Mouse (Mus musculus): ENCODE measurements around the gene Prkcg.

The Prkcg gene

DNA sequence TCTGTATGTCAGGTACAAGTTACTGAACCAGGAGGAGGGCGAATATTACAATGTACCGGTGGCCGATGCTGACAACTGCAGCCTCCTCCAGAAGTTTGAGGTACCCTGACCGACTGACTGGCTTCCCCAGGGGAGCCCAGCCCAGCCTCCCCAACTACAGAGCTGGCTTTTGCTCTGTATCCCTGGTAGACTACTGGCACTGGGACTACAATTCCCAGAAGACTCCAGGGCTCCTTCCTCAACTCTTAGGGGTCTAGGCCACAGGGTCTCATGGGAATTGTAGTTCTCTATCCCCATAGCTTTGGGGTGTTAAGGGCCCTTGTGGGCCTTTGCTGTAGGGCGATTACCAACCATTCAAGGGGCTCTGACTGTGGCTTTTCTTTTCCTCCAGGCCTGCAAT is 25.1 kb downstream of the Prkcg start:
- intact Hi-C loops (cut with DNase I) = no loop called here

DNA sequence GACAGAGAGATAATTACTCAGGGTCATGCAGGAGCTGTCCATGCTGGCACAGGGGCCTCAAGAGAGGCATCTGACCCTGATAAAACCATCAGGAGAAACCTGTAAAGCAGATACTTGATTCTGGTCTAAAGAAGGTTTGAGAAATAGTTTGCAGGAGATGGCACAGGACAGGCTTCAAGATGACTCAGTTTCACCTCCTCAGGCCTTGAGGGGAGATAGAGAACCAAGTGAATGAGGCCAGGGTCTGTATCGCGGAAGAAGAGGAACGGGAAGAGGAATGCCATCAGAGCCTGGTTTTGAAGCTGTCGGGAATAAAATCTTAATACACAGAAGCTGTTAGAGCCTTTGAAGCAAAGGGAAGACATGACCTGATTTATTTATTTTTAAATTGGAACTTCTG is 28.7 kb downstream of the Prkcg start:
- intact Hi-C loops (cut with DNase I) = no loop called here

DNA sequence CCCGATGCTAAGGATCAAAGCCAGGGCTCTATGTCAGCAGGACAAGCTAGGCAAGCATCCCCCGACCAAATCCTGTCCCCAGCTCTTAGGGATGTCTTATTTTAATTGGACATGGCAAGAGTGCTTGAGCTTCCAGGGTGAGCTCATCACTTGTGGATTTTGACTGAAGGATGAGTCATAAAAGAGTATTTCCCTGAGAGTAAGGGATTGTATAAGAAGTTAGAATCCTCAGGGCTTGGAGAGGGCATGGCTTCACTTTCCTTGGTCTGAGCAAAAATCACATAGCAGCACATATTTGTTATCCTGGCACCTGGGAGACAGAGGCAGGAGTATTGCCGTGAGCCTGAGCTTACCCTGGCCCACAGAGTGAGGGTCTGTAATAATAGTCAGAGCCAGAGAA is 31.9 kb downstream of the Prkcg start:
- intact Hi-C loops (cut with DNase I) = no loop called here

DNA sequence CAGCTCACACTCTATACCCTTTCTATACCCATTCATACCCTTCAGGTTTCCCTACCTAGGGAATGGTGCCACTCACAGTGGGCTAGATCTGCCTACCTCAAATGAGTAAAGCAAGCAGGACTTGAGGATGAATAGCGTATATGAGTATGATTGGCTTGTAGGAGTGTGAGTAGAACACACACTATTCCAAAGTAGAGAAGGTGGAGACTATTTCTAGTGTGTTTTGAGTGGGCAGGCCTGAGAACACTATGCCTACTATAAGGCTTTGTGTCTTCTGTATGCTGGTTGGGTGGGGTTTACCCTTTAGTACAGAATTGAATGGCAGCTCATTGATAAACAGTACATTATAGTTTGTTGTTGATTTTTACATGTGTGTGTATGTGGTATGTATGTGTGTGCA is 34.8 kb downstream of the Prkcg start:
- intact Hi-C loops (cut with DNase I) = no loop called here

DNA sequence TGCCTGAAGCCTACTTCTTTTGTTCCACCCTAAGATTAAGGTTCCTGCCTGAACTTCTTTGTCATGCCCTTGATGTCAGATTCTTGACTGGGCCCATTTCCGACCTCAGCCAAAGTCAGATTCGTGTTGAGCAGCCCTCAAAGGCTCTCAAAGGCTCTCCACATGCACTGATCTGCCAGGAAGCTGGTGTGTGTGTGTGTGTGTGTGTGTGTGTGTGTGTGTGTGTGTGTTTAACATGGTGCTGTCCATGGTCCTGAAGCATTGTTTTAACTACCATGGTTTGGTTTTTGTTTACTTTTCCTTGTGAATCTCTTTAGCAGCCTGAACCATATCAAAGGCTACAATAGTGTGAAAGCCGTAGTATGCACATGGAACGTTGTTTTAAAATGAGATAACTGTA is 39.0 kb downstream of the Prkcg start:
- intact Hi-C loops (cut with DNase I) = no loop called here

DNA sequence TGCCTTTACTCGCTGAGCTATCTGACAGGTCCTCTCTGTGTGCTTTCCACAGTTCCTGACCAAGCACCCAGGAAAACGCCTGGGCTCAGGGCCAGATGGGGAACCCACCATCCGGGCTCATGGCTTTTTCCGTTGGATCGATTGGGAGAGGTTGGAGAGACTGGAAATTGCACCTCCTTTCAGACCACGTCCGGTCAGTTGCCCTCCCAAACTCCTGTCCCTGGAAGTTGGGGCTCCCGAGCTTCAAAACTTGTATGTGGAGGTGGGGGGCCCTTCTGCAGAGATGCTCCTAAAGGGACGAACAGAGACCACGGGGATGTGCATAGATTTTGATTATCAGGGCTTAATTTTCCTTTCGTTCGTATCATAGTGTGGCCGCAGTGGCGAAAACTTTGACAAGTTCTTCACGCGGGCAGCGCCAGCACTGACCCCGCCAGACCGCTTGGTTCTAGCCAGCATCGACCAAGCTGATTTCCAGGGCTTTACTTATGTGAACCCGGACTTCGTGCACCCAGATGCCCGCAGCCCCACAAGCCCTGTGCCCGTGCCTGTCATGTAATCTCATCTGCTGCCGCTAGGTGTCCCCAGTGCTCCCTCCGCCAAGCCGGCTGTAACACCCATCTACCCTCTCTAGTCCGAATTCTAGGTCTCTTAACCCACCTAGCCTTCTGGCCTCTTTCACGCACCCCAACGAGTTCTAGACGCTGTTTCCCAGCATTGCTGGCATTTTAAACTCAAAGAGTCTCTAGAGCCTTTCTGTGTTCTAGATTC is 41.0 kb downstream of the Prkcg start:
- intact Hi-C loops (cut with DNase I) = loop anchor here (2.0 to 5.0 kb wide), 2 partner anchors 42 to 119 kb away; no protein-coding TSS in a partner anchor

DNA sequence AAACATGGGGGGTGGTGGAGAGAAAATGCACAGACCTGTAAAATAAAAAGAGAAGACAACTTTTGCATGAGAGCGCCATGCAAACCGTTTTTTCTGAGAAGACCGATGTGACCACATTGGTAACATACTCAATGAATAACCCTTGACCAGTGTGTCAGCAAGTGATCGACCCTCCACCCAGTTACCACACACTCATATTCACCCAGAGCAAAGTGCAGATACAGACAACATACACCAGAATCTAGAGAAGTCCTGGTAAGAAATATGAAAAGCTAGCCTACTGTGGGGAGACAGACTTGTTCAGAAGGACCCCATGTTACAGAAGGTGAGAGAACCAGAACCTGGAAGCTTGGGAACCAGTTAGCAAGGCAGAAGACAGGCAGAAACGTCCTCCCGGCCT is 42.2 kb downstream of the Prkcg start:
- intact Hi-C loops (cut with DNase I) = loop anchor here (2.0 to 5.0 kb wide), 2 partner anchors 41 to 118 kb away; no protein-coding TSS in a partner anchor

DNA sequence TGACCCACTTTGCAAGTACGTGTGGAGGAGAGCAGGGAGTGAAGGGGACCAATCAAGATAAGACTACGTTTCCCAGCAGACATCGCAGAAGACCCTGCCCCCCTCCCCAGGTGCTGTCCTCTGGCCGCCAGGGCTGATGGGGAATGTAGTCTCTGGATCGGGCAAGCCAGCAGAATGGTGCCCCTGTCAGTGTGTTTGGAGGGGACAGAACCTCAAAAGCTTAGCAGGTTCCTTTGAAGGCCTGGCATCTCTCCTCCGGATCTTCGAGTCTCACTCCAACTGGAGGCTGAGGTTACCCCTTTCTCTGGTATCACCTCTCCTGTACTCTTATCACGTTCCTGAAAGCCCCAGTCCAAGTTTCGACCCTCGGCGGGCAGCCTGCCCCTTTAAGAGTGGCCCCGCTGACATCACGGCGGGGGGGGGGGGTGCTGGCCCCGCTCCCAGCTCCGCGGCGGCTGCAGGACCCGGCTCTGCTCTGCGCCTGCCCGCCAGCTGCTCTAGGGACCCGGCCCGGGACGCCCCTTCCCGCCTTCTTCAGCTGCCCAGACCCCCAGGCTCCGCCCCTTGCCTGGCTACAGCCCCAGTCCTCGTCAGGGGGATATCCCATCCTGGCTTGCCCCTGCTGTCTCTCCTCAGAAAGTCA is 42.7 kb downstream of the Prkcg start:
- intact Hi-C loops (cut with DNase I) = loop anchor here (2.0 to 5.0 kb wide), 2 partner anchors 41 to 117 kb away; no protein-coding TSS in a partner anchor

DNA sequence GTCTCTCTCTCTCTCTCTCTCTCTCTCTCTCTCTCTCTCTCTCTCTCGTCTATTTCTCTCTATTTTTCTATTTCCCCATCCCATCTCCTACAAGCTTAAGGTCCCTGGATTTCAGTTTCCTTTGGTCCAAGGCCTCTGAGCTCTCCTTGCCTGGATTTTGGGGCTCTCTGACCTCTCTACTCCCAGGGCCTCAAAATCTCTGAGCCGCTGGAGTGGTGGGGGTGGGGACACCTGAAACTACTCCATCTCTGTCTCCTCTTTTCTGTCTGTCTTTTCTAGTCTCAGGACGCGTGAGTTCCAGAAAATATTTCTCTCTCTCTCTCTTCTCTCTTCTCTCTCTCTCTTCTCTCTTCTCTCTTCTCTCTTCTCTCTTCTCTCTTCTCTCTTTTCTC is 43.2 kb downstream of the Prkcg start:
- intact Hi-C loops (cut with DNase I) = loop anchor here (5.0 kb wide), 1 partner anchor 40 kb away; no protein-coding TSS in a partner anchor

DNA sequence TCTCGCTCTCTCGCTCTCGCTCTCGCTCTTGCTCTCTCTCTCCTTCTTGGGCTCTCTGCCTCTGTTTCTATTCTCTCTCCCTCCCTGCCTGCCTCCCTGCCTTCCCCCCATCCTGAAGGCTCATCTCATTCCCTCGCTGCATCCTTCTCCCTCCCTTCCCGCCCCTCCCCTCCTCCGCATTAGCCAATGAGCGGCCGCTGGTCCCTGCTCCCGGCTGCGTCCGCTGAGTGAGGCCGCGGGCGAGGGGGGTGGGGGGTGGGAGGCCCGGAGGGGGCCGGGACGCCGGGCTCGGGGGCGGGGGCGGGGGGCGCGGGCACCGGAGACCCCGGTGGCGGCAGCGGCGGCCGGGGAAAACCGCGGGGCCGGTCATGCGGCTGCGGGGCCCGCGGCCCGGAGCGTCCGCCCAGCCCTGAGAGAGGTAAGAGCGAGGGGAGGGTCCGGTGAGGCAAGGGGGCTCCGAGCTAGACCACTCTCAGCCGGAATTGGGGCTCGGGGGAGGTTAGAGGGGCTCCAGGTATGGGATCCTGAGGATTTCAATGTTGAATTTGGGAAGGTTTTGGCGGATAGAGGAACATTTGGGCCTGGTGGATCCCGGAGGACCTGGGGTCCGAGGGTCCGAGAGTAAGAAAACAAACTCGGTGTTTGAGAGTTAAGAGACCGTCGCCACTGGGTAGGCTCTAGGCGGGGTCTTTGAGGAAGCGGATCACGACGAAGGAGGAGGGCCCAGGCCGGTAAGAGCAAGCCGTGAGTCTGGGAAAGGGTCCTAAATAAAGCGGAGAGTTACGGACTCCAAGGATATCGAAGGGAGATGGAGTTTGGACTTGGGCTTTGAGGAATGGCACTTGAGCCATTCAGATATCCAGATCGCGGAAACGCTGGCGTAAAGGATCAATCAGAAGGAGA is 43.9 kb downstream of the Prkcg start, which contains the start of gene Cacng7:
Cacng7 (plus strand) TSS at position 337 of the 903 bp plus-strand sequence.
- intact Hi-C loops (cut with DNase I) = loop anchor here (5.0 kb wide), 1 partner anchor 39 kb away; no protein-coding TSS in a partner anchor

DNA sequence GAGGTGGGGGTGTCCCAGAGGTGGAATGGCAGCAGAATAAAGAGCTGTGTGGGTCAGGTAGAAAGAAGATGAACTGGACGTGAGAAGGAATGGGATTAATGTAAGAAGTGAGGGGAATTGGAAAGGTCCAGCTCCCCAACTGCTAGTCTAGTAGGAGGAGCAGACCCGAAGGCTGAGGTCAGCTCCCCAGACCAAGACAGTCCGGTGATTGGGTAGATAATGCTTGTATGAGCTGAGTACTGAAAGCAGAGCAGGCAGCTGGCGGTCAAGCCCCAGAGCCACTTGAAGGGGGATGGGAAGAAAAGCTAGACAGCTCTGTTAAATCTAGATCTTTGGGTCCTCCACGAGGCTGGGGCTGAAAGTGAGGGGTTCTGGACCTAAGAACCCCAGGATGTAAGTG is 44.6 kb downstream of the Prkcg start:
- intact Hi-C loops (cut with DNase I) = loop anchor here (5.0 kb wide), 1 partner anchor 39 kb away; no protein-coding TSS in a partner anchor

DNA sequence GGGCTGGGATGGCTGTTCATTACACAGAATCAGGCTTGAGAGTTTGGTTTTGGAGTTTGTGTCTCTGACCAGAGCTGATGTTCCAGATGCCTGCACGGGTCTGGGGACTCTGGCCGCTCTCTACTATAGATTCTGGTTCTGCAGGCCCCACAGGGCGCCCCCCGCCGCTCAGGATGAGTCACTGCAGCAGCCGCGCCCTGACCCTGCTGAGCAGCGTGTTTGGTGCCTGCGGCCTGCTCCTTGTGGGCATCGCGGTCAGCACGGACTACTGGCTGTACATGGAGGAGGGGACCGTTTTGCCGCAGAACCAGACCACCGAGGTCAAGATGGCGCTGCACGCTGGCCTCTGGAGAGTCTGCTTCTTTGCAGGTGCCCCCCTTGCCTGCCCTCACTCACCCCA is 47.4 kb downstream of the Prkcg start:
- intact Hi-C loops (cut with DNase I) = no loop called here

DNA sequence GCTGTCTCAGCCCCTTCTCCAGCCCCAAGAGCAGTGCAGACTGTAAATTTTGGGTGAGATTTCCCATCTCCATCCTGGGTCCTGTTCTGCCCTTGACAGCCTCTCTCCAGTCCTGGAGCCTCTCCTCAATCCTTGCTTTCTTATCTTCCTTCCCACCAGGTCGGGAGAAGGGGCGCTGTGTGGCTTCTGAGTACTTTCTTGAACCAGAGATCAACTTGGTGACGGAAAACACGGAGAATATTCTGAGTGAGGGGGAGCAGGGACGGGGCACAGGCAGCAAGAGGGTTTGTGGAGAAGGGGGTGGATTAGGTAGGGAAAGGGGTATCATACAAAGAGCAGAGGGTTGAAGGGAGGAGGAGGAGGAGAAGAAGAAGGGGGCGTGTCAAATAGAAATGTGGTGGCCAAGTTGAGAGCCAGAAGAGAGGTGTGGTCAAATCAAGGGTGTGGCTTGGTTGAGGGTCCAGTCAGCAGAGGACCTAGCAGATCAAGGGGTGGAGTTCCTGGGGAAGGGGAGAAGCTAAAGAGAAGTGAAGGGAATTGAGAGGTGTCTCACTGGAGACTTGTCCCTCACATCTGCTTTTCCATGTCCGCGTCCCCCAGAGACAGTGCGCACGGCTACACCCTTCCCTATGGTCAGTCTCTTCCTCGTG is 49.4 kb downstream of the Prkcg start:
- intact Hi-C loops (cut with DNase I) = no loop called here

DNA sequence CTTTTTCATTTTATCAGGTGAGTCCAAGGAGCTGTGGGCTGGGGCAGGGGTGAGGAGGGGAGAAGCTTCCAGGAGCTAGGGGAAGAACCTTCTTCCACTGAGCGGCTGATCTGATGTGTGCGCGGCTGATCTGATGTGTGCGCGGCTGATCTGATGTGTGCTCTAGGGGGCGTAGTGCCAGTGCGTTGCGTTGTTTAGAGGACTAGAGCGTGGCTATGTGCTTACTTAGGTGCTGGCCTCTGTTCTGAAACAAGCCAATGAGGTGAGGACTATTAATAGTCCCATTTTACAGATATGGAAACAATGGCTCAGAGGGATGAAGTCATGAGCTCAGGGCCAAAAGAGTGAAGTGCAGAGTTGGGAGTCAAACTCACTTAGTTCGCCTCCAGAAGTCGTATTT is 50.0 kb downstream of the Prkcg start:
- intact Hi-C loops (cut with DNase I) = no loop called here

DNA sequence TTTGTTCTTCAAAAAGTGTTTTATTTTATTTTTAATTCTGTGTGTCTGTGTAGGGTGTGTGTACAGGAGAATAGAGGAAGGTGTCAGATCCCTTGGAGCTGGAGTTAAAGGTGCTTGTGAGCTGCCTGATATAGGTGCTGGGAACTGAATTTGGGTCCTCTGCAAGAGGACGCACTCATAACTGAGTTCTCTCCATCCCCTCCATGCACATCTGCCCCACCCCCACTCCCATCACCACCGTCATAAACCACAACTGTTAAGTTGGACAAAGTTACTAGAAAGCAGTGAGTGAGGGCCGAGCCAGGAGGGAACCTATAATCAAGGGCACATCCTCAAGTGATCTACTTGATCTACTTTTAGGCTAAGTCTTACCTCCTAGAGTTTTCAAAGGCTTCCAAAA is 54.9 kb downstream of the Prkcg start:
- intact Hi-C loops (cut with DNase I) = no loop called here

DNA sequence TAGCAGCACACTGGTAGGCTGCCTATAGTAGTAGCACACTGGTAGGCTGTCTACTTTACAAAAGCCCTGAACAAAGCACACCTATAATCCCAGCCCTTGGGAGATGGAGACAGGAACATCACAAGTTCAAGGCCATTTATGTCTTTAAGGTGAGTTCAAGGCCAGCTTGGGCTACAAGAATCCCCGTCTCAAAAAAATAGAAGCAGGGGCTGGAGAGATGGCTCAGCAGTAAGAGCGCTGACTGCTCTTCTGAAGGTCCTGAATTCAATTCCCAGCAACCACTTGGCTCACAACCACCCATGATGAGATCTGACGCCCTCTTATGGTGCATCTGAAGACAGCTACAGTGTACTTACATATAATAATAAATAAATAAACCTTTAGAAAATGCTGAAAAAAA is 56.3 kb downstream of the Prkcg start:
- intact Hi-C loops (cut with DNase I) = no loop called here

DNA sequence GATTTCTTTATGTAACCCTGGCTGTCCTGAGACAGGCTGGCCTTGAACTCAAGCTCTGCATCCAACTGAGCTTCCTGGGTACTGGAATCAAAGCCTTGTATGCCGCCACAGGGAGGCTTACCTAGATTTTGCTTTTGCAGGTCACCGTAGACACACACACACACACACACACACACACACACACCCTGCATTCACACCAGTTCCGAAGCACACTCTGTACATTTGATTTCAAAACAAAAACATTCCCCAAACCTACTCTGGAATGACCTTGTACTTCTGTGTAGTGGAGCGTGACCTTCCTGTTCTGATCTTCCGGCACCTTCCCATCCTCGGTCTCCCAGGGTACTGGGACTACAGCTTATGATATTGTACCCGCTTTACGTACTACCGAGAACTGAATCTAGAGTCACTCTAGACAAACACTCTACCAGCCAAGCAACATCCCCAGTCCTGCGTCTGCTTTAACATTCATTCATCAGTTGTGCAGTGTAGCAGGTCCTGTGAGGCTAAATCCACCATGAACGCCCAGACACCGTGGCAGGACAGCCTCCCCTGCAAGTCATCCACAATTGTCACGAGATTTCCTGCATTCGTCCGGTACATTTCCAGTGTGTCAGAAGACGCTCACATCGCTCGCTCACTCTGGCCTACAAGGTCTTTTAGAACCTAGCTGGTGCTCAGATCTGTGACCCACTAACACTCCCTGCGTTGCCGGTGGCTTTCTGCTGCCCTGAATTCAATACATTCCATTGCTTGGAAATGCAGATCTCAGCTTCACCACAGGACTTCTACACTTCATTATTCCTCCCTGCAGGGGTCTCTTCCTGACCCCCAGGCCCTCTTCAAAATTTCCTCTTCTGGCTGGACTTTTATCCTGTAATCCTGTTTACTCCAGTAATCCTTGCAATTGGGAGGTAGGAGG is 58.6 kb downstream of the Prkcg start:
- intact Hi-C loops (cut with DNase I) = no loop called here

DNA sequence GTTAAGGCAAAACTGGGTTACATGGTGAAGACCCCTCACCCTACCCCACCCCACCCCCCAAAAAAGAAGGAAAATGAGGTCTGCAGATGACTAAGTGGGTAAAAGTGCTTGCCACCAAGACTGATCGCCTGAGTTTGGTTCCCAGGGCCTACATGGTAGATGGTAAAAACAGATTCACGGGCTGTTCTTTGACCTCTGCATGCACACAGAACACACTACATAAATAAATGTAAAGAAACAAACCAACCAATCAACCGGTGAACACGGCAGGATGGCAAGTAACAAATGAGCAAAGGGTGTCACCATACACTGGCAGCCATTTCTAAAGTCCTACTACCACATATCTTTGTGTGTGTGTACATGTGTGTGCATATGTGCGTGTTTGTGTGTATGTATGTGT is 59.3 kb downstream of the Prkcg start:
- intact Hi-C loops (cut with DNase I) = no loop called here

DNA sequence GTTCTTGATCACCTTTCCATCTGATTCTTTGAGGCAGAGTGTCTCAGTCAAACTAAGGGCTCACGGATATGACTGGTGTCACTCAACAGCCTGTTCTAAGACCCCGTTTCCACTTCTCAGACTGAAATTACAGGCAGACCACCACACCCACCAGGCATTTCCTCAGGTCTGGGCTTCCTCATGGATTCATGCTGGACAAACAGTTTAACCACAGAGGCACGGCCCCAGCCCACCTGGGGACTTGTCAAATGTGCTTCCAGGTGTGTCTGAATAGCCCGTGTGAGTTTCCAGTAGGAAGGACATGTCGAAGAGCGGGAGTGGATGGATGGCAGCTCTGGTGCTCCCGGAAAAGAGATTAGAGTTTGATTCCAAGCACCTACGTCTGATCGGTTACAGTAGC is 60.8 kb downstream of the Prkcg start:
- intact Hi-C loops (cut with DNase I) = no loop called here

DNA sequence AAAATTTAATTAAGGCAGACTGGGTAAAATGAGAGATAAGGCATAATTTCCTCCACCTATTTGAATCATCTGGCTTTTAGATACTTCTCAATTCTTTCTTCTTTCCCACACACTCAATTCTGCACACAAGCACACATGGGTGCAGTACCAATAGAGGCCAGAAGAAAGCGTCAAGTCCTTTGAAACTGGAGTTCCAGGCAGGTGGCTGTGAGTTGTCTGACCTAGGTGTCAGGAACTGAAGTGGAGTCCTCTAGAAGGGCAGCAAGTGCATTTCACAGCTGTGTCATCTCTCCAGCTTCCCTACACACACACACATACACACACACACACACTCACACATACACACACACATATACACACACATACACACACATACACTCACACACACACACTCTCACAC is 62.6 kb downstream of the Prkcg start:
- intact Hi-C loops (cut with DNase I) = no loop called here
